Mouse (Mus musculus) limb, embryonic 13.5 days (tissue): ENCODE data around the gene Amdhd2. TPM values are rescaled to one million over a fixed set of nuclear protein-coding genes. Genes with fewer than 3 reads are reported as not detected.
"Not testable (repeated sequence)": the region's sequence is repeated elsewhere in the genome, so short reads cannot be mapped to it uniquely, and the experiment has no call there.

ENCODE experiments used
- ATAC-seq: fragments of 200-750 bp; cut with Nextera tagmentation; 2 replicates; pipeline ENCODE4 v1.8.0; 2017; ENCODE audit warnings: low read depth, moderate number of reproducible peaks, moderate TSS enrichment; ENCODE audit not compliant: low FRiP score
- H3K27ac ChIP-seq: fragments of 300-500 bp; sonication (generic); 2 replicates; pipeline ENCODE4 v1.5.1; 2015; ENCODE audit warnings: inconsistent platforms, mild to moderate bottlenecking, moderate library complexity
- H3K27me3 ChIP-seq: fragments of 300-500 bp; sonication (generic); 2 replicates; pipeline ENCODE4 v1.6.1; 2015; ENCODE audit warnings: mild to moderate bottlenecking, inconsistent platforms
- H3K36me3 ChIP-seq: fragments of 300-500 bp; sonication (generic); 2 replicates; pipeline ENCODE4 v1.6.1; 2015; ENCODE audit warnings: inconsistent platforms, mild to moderate bottlenecking, moderate library complexity
- H3K4me1 ChIP-seq: fragments of 300-500 bp; sonication (generic); 2 replicates; pipeline ENCODE4 v1.6.1; 2015; ENCODE audit warnings: inconsistent platforms
- H3K4me2 ChIP-seq: fragments of 300-500 bp; sonication (generic); replicated peaks from 2 replicates; pipeline ENCODE4 v1.6.1; 2015; ENCODE audit warnings: inconsistent platforms, mild to moderate bottlenecking, moderate library complexity
- H3K4me3 ChIP-seq: fragments of 300-500 bp; sonication (generic); 2 replicates; pipeline ENCODE4 v1.5.1; 2015; ENCODE audit warnings: moderate library complexity, mild to moderate bottlenecking, inconsistent platforms
- H3K9ac ChIP-seq: fragments of 300-500 bp; sonication (generic); 2 replicates; pipeline ENCODE4 v1.6.1; 2015; ENCODE audit warnings: mild to moderate bottlenecking, inconsistent platforms
- H3K9me3 ChIP-seq: fragments of 300-500 bp; sonication (generic); 2 replicates; pipeline ENCODE4 v1.6.1; 2016; ENCODE audit warnings: inconsistent platforms
- WGBS: fragments of 180-500 bp; shearing (Covaris S2); methylation state at CpG from one replicate; pipeline ENCODE4 v1.1.7; 2015; 5-methylcytosine and 5-hydroxymethylcytosine counted together
- polyA plus RNA-seq: library from polyadenylated mRNA; unstranded; fragments of >200 nt; fragmentation: Nextera tagmentation; extraction: Ambion mirVana; gene quantifications from 2 replicates; pipeline ENCODE4 v1.2.1, GENCODE M21; 2015

Amdhd2 gene
- polyA plus RNA-seq, 1 experiment from 2014 or later, result 36.9 TPM

GRCm38 (mm10) chr17:24151890-24152563 lies 11.5 kb downstream of the Amdhd2 start:
- Histone ChIP-seq H3K27ac (no peak overlapping the region), H3K4me2 (peak overlapping the region; percentile 71), H3K4me1 (peaks cover 12% of the 10 kb centered on the region), H3K9ac (peak overlapping the region; percentile 62), H3K9me3 (no peaks in the 10 kb centered on the region), H3K27me3 (no peaks in the 10 kb centered on the region), H3K36me3 (peaks cover 11% of the 10 kb centered on the region), H3K4me3 (peak overlapping the region; percentile 47)
- 2% methylated on average over 26 of the region's 26 CpGs for WGBS
- ATAC-seq, result peak; percentile 88

- Histone ChIP-seq H3K9ac (0 out of 2 replicates have a peak overlapping the region, but pooled peaks have one; percentile 62), H3K4me2 (peak overlapping the region; percentile 71), H3K9me3 (no peaks in the 10 kb centered on the region), H3K27me3 (no peaks in the 10 kb centered on the region), H3K27ac (no peak overlapping the region), H3K4me1 (peaks cover 12% of the 10 kb centered on the region), H3K4me3 (peak overlapping the region; percentile 47), H3K36me3 (peaks cover 7% of the 10 kb centered on the region)
- ATAC-seq, result no peak
- 8% methylated on average over 7 of the region's 7 CpGs for WGBS
These were observed 12.2 kb downstream of the Amdhd2 start for GRCm38 (mm10) chr17:24151382-24151781.

- H3K27ac ChIP-seq, result no peak within 1 kb of the TSS
- peak within 1 kb of the TSS; percentile 47 for H3K4me3 ChIP-seq
- 77% methylated on average over 2 of the region's 2 CpGs for WGBS
- peak within 1 kb of the TSS; percentile 71 for H3K4me2 ChIP-seq
- no peaks in the 10 kb centered on the region for H3K27me3 ChIP-seq
- no peaks in the 10 kb centered on the region for H3K9me3 ChIP-seq
- peaks cover 2% of the 10 kb centered on the region; the same call in 1 of the 2 replicates for H3K36me3 ChIP-seq
- 0 out of 2 replicates have a peak within 1 kb of the TSS, but pooled peaks have one; percentile 62 for H3K9ac ChIP-seq
- ATAC-seq, result no peak
- H3K4me1 ChIP-seq, result peaks cover 12% of the 10 kb centered on the region
These were observed 12.7 kb downstream of the Amdhd2 start, which contains the start of gene Pdpk1 for GRCm38 (mm10) chr17:24150824-24151223. Pdpk1 (minus strand) TSS chr17:24150924.

GRCm38 (mm10) chr17:24149421-24149820 lies 14.1 kb downstream of the Amdhd2 start:
- Histone ChIP-seq H3K9ac (no peak overlapping the region), H3K9me3 (no peaks in the 10 kb centered on the region), H3K4me2 (no peak overlapping the region), H3K27ac (no peak overlapping the region), H3K4me1 (peaks cover 12% of the 10 kb centered on the region), H3K27me3 (no peaks in the 10 kb centered on the region), H3K36me3 (no peaks in the 10 kb centered on the region), H3K4me3 (no peak overlapping the region)
- ATAC-seq, result no peak
- WGBS, result 91% methylated on average over 7 of the region's 7 CpGs

GRCm38 (mm10) chr17:24142897-24143296 lies 20.7 kb downstream of the Amdhd2 start:
- Histone ChIP-seq H3K4me1 (peaks cover 16% of the 10 kb centered on the region), H3K36me3 (peaks cover 5% of the 10 kb centered on the region; the same call in 1 of the 2 replicates), H3K4me2 (no peak overlapping the region), H3K27me3 (no peaks in the 10 kb centered on the region), H3K27ac (no peak overlapping the region), H3K4me3 (no peak overlapping the region), H3K9ac (no peak overlapping the region), H3K9me3 (no peaks in the 10 kb centered on the region)
- ATAC-seq, result no peak
- 39% methylated on average over 2 of the region's 2 CpGs for WGBS

GRCm38 (mm10) chr17:24141425-24141920 lies 22.1 kb downstream of the Amdhd2 start:
- H3K4me1 ChIP-seq, result peaks cover 23% of the 10 kb centered on the region
- peaks cover 5% of the 10 kb centered on the region; the same call in 1 of the 2 replicates for H3K36me3 ChIP-seq
- peak; percentile 98 for ATAC-seq
- no peaks in the 10 kb centered on the region for H3K9me3 ChIP-seq
- H3K4me2 ChIP-seq, result peak overlapping the region; percentile 87
- no peaks in the 10 kb centered on the region for H3K27me3 ChIP-seq
- H3K27ac ChIP-seq, result peak overlapping the region; percentile 88
- peak overlapping the region; percentile 99 for H3K4me3 ChIP-seq
- under 1% methylated on average over 53 of the region's 57 CpGs for WGBS
- peak overlapping the region; percentile 93 for H3K9ac ChIP-seq

GRCm38 (mm10) chr17:24140845-24141424 lies 22.6 kb downstream of the Amdhd2 start:
- Histone ChIP-seq H3K9me3 (no peaks in the 10 kb centered on the region), H3K9ac (peak overlapping the region; percentile 93), H3K4me2 (peak overlapping the region; percentile 87), H3K36me3 (peaks cover 5% of the 10 kb centered on the region; the same call in 1 of the 2 replicates), H3K27ac (peak overlapping the region; percentile 88), H3K27me3 (no peaks in the 10 kb centered on the region), H3K4me3 (peak overlapping the region; percentile 99), H3K4me1 (peaks cover 23% of the 10 kb centered on the region)
- under 1% methylated on average over 43 of the region's 43 CpGs for WGBS
- ATAC-seq, result peak; percentile 59

GRCm38 (mm10) chr17:24139968-24140367 lies 23.6 kb downstream of the Amdhd2 start:
- Histone ChIP-seq H3K27me3 (no peaks in the 10 kb centered on the region), H3K4me3 (peak overlapping the region; percentile 99), H3K4me1 (peaks cover 23% of the 10 kb centered on the region), H3K9ac (peak overlapping the region; percentile 93), H3K4me2 (peak overlapping the region; percentile 87), H3K9me3 (no peaks in the 10 kb centered on the region), H3K27ac (no peak overlapping the region), H3K36me3 (peaks cover 5% of the 10 kb centered on the region; the same call in 1 of the 2 replicates)
- ATAC-seq, result no peak
- WGBS, result 91% methylated on average over 4 of the region's 4 CpGs

- ATAC-seq, result no peak
- no peak overlapping the region for H3K9ac ChIP-seq
- 89% methylated on average over 3 of the region's 3 CpGs for WGBS
These were observed 24.3 kb downstream of the Amdhd2 start for GRCm38 (mm10) chr17:24139256-24139655.

GRCm38 (mm10) chr17:24137226-24137880 lies 26.2 kb downstream of the Amdhd2 start:
- WGBS, result 70% methylated on average over 2 of the region's 2 CpGs
- no peak overlapping the region for H3K4me2 ChIP-seq
- no peak overlapping the region for H3K27ac ChIP-seq
- no peak overlapping the region for H3K4me3 ChIP-seq
- peaks cover 5% of the 10 kb centered on the region; the same call in 1 of the 2 replicates for H3K36me3 ChIP-seq
- no peaks in the 10 kb centered on the region for H3K27me3 ChIP-seq
- no peaks in the 10 kb centered on the region for H3K9me3 ChIP-seq
- ATAC-seq, result no peak
- peaks cover 23% of the 10 kb centered on the region for H3K4me1 ChIP-seq
- no peak overlapping the region for H3K9ac ChIP-seq

More at GRCm38 (mm10) chr17:24139256-24139655, 24.3 kb downstream of the Amdhd2 start:
- Histone ChIP-seq H3K4me2 (no peak overlapping the region), H3K4me1 (peaks cover 23% of the 10 kb centered on the region), H3K27ac (no peak overlapping the region), H3K4me3 (no peak overlapping the region), H3K36me3 (peaks cover 5% of the 10 kb centered on the region; the same call in 1 of the 2 replicates), H3K9me3 (no peaks in the 10 kb centered on the region), H3K27me3 (no peaks in the 10 kb centered on the region)

GRCm38 (mm10) chr17:24134062-24134461 lies 29.5 kb downstream of the Amdhd2 start:
- H3K27ac ChIP-seq, result no peak overlapping the region
- H3K9ac ChIP-seq, result no peak overlapping the region
- H3K4me2 ChIP-seq, result no peak overlapping the region
- no peak for ATAC-seq
- no peak overlapping the region for H3K4me3 ChIP-seq
- H3K9me3 ChIP-seq, result no peaks in the 10 kb centered on the region
- H3K36me3 ChIP-seq, result peaks cover 5% of the 10 kb centered on the region; the same call in 1 of the 2 replicates
- H3K27me3 ChIP-seq, result no peaks in the 10 kb centered on the region
- H3K4me1 ChIP-seq, result peaks cover 17% of the 10 kb centered on the region

- H3K4me1 ChIP-seq, result peaks cover 17% of the 10 kb centered on the region
- H3K4me3 ChIP-seq, H3K9ac ChIP-seq, H3K27me3 ChIP-seq, H3K9me3 ChIP-seq, H3K4me2 ChIP-seq, ATAC-seq, H3K27ac ChIP-seq, H3K36me3 ChIP-seq: not testable (repeated sequence)
- WGBS, result 88% methylated on average over 4 of the region's 4 CpGs
These were observed 30.6 kb downstream of the Amdhd2 start for GRCm38 (mm10) chr17:24132919-24133318.
